Mouse (Mus musculus): ENCODE measurements around the gene Slu7. TPM values are rescaled to one million over a fixed set of nuclear protein-coding genes. Genes with fewer than 3 reads are reported as not detected.
A peak's percentile ranks its signal among the peaks of the same experiment; 100 is the strongest.

Gene Slu7
- 66.7 and 73.5 TPM in 2 replicates for polyA plus RNA-seq (2016; fragmentation: Nextera tagmentation; extraction: Ambion mirVana)

DNA sequence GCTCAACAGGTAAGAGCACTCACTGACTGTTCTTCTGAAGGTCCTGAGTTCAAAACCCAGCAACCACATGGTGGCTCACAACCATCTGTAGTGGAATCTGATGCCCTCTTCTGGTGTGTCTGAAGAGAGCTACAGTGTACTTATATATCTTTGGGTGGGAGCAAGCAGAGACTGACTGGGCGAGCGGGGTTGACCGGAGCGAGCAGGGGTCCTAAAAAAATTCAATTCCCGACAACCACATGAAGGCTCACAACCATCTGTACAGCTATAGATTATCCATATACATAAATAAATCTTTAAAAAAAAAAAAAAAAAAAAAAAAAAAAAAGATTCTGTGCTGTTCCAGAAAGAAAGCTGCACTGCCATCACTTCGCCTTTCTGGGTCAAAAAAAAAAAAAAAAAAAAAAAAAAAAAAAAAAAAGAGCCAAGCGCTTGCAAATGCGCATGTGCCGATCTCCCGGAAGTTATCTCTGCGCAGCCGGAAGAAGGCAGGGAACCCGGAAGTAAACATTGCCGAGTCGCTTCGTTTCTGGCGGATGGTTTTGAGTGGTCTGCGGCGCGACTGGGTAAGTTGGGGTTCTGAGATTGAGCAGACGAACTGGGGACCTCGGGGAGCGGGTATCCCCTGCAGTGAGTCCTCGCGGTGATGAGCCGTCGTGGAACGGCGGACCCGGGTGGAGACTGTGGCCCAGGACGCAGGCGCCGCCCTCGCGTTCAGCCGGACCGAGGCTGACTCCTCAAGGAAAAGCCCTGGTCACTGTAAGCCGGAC, at the start of gene Slu7:
TSS of gene Slu7 (plus strand) at position 491 of the 770 bp plus-strand sequence.
- H3K4me3 ChIP-seq: peak within 1 kb of the TSS; percentile 88
- peaks cover 1% of the 10 kb centered on the region; the same call in 1 of the 2 replicates for H3K9me3 ChIP-seq
- peak within 1 kb of the TSS; percentile 56 for H3K27ac ChIP-seq (replicated peaks)
- peak within 1 kb of the TSS; percentile 86 for H3K4me2 ChIP-seq (replicated peaks)
- peaks cover 7% of the 10 kb centered on the region for H3K4me1 ChIP-seq
- peak; percentile 88 for ATAC-seq (ENCODE audit: low FRiP score, low read depth)
- no peaks in the 10 kb centered on the region for H3K27me3 ChIP-seq
- H3K36me3 ChIP-seq: peaks cover 10% of the 10 kb centered on the region; the same call in 1 of the 2 replicates
- 7% methylated on average over 38 of the region's 38 CpGs for WGBS
- peak within 1 kb of the TSS; percentile 71 for H3K9ac ChIP-seq (replicated peaks)

DNA sequence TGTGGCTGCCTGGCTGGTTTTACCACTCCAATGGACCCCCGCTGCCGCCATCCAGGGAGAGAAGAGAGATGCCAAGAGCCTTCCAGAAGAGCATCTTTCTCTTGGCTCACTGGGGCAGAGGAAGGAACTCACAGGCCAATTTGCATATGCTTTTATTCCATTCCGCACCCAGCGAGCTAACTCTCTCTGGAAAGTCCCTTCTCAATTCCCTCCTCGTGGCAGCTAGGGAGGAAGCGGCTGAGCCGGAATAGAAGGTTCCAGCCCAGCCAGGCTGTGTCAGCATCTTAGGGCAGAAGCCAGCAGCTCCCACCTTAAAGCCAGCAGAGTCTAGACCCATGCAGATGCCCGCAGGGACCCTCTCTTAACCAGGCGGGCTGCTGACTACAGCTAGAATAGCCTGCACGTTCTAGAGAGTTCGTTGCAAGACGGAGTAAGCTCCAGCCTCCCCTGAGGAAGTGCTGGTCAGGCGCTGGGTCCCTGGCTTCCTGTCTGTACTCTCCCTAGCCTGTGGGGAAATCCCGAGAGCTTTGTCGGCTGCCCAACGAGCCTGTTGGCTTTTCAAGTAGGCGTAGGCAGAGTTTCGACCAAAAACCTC, 48.4 kb upstream of the Slu7 start:
- WGBS: 1% methylated on average over 18 of the region's 18 CpGs
- peak overlapping the region; percentile 54 for H3K27ac ChIP-seq (replicated peaks)
- H3K4me3 ChIP-seq: peak overlapping the region; percentile 27
- peak overlapping the region; percentile 4; the same call in 1 of the 2 replicates for H3K9ac ChIP-seq (replicated peaks)
- no peaks in the 10 kb centered on the region for H3K9me3 ChIP-seq
- peaks cover 16% of the 10 kb centered on the region for H3K4me1 ChIP-seq
- H3K27me3 ChIP-seq: peaks cover 11% of the 10 kb centered on the region; the same call in 1 of the 2 replicates
- H3K4me2 ChIP-seq (replicated peaks): peak overlapping the region; percentile 62
- ATAC-seq (ENCODE audit: low FRiP score, low read depth): peak; percentile 83
- no peaks in the 10 kb centered on the region for H3K36me3 ChIP-seq

GRCm38 (mm10) chr11:43385716-43386115, 47.8 kb upstream of the Slu7 start:
- Histone ChIP-seq H3K4me2 (replicated peaks) (peak overlapping the region; percentile 62), H3K4me1 (peaks cover 16% of the 10 kb centered on the region), H3K9me3 (no peaks in the 10 kb centered on the region), H3K9ac (replicated peaks) (peak overlapping the region; percentile 4; the same call in 1 of the 2 replicates), H3K4me3 (peak overlapping the region; percentile 27), H3K27me3 (peaks cover 11% of the 10 kb centered on the region; the same call in 1 of the 2 replicates), H3K27ac (replicated peaks) (0 out of 2 replicates have a peak overlapping the region, but pooled peaks have one; percentile 54), H3K36me3 (no peaks in the 10 kb centered on the region)
- WGBS: under 1% methylated on average over 8 of the region's 8 CpGs
- peak; percentile 85 for ATAC-seq (ENCODE audit: low FRiP score, low read depth)

DNA sequence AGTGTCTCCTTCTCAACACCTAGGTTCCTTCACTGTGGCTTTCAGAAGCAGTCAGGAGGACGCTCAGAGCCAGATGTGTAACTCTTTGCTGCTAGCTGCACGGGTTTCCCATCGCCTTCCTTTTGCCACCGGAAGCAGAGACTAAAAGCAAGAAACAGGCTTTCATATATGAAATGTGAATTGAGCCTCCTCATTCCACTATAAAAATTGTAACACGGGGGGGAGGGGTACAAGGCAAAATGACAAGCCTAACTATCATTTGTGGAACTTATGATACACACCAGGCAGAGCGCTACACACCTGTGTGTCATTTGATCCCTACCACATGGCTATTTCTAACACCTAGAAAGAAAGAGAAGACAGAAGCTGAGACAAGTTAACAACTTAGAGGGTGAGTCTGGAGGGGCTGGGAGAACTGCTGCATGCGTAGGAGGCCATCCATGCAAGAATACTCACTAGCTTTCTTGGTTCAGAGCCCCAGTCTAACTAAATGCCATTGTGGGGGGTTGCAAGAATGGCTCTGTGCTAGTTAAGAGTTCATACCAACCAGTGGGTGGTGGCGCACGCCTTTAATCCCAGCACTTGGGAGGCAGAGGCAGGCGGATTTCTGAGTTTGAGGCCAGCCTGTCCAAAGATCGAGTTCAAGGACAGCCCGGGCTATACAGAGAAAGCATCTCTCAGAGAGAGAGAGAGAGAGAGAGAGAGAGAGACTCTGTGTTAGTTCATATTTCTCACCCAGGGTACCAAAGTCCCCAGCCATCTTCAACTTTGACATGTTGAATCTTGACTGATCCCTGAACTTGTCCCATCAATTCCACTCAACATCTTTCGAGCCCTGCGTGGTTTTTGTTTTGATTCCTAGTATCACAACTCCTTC, 46.3 kb upstream of the Slu7 start:
- Histone ChIP-seq H3K27ac (replicated peaks) (no peak overlapping the region), H3K27me3 (peaks cover 11% of the 10 kb centered on the region; the same call in 1 of the 2 replicates), H3K4me2 (replicated peaks) (no peak overlapping the region), H3K9me3 (no peaks in the 10 kb centered on the region), H3K4me3 (no peak overlapping the region), H3K9ac (replicated peaks) (no peak overlapping the region), H3K36me3 (no peaks in the 10 kb centered on the region), H3K4me1 (peaks cover 16% of the 10 kb centered on the region)
- no peak for ATAC-seq (ENCODE audit: low FRiP score, low read depth)
- whole genome bisulfite sequencing: 92% methylated on average over 14 of the region's 14 CpGs

GRCm38 (mm10) chr11:43388122-43389097, 45.1 kb upstream of the Slu7 start:
- H3K27ac ChIP-seq (replicated peaks): no peak overlapping the region
- ATAC-seq (ENCODE audit: low FRiP score, low read depth): no peak
- H3K4me3 ChIP-seq: no peak overlapping the region
- H3K4me1 ChIP-seq: peaks cover 16% of the 10 kb centered on the region
- WGBS: 86% methylated on average over 21 of the region's 21 CpGs
- H3K27me3 ChIP-seq: peaks cover 11% of the 10 kb centered on the region; the same call in 1 of the 2 replicates
- no peaks in the 10 kb centered on the region for H3K9me3 ChIP-seq
- H3K4me2 ChIP-seq (replicated peaks): no peak overlapping the region
- H3K9ac ChIP-seq (replicated peaks): no peak overlapping the region
- no peaks in the 10 kb centered on the region for H3K36me3 ChIP-seq

DNA sequence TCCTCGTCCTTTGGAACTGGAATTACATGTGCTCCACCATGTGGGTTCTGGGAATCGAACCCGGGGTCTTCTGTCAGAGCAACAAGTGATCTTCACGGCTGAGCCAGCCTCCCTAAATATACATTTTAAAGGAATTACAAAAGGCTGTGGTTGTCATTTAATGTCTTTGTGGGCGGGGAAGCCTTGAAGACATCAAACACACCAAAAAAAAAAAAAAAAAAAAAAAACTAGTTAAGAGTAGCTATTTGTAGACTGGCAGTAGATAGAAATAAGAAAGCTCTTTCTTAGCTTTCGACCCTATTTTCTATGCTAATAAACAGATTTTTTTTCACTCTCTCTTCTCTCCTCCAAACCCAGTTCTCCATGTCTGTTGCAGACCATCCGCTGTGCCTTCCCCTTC, 44.4 kb upstream of the Slu7 start:
- Histone ChIP-seq H3K36me3 (no peaks in the 10 kb centered on the region), H3K27me3 (peaks cover 6% of the 10 kb centered on the region; the same call in 1 of the 2 replicates), H3K9ac (replicated peaks) (no peak overlapping the region), H3K4me3 (no peak overlapping the region), H3K4me2 (replicated peaks) (no peak overlapping the region), H3K4me1 (peaks cover 16% of the 10 kb centered on the region), H3K27ac (replicated peaks) (no peak overlapping the region), H3K9me3 (no peaks in the 10 kb centered on the region)
- 90% methylated on average over 7 of the region's 7 CpGs for WGBS
- no peak for ATAC-seq (ENCODE audit: low FRiP score, low read depth)

GRCm38 (mm10) chr11:43392757-43393156, 40.8 kb upstream of the Slu7 start:
- H3K9ac ChIP-seq (replicated peaks): no peak overlapping the region
- H3K36me3 ChIP-seq: no peaks in the 10 kb centered on the region
- H3K4me3 ChIP-seq: no peak overlapping the region
- H3K4me1 ChIP-seq: peaks cover 6% of the 10 kb centered on the region; the same call in 1 of the 2 replicates
- 53% methylated on average over 2 of the region's 2 CpGs for WGBS
- ATAC-seq (ENCODE audit: low FRiP score, low read depth): no peak
- H3K4me2 ChIP-seq (replicated peaks): no peak overlapping the region
- H3K27ac ChIP-seq (replicated peaks): no peak overlapping the region
- H3K27me3 ChIP-seq: peaks cover 6% of the 10 kb centered on the region
- H3K9me3 ChIP-seq: no peaks in the 10 kb centered on the region

GRCm38 (mm10) chr11:43393325-43393724, 40.2 kb upstream of the Slu7 start:
- Histone ChIP-seq H3K4me2 (replicated peaks) (no peak overlapping the region), H3K36me3 (no peaks in the 10 kb centered on the region), H3K27ac (replicated peaks) (no peak overlapping the region), H3K4me1 (peaks cover 6% of the 10 kb centered on the region; the same call in 1 of the 2 replicates), H3K9ac (replicated peaks) (no peak overlapping the region), H3K9me3 (no peaks in the 10 kb centered on the region), H3K27me3 (peaks cover 6% of the 10 kb centered on the region), H3K4me3 (no peak overlapping the region)
- 93% methylated on average over 4 of the region's 4 CpGs for WGBS
- ATAC-seq (ENCODE audit: low FRiP score, low read depth): no peak

DNA sequence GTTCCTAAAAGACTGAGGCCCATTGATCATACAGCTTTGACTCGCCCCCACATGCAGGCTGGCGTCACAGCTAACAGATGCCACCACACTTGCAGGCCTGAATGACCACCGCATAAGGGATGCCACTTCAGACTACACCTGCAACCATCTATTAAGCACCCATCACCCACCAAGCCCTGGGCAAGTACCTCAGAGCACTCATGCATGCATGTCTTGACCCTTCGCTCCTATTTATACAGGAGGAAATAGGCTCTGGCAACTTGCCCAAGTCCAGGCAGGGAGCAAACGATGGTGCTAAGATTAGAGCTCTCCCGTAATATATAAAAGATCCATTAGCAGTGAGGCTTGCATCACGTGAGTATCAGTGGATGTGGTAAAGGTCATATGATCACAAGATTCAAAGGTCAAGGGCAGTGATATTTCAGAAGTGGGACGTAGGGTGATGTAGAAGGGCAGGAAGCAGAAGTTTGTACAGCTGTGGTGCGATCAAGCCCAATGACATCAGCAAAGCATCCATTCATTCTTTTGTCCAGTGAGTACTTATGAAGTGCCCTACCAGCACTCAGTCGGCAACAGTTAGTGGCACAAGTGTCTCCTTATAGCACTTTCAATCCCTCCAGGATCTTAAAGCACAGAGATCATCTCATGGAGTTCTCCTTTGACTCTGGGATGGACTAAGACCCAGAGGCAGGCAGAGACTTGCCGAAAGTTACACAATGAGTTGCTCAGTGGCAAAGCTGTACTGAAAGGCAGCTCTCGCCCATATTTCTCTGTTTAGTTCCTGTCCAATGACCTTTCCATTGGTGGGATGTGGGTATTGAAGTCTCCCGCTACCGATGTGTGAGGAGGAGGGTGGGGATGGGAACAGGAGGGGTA, 38.2 kb upstream of the Slu7 start:
- H3K36me3 ChIP-seq: no peaks in the 10 kb centered on the region
- ATAC-seq (ENCODE audit: low FRiP score, low read depth): no peak
- H3K9me3 ChIP-seq: no peaks in the 10 kb centered on the region
- H3K4me3 ChIP-seq: no peak overlapping the region
- peaks cover 6% of the 10 kb centered on the region; the same call in 1 of the 2 replicates for H3K4me1 ChIP-seq
- peaks cover 6% of the 10 kb centered on the region for H3K27me3 ChIP-seq
- no peak overlapping the region for H3K27ac ChIP-seq (replicated peaks)
- H3K9ac ChIP-seq (replicated peaks): no peak overlapping the region
- 86% methylated on average over 14 of the region's 14 CpGs for WGBS
- H3K4me2 ChIP-seq (replicated peaks): no peak overlapping the region

DNA sequence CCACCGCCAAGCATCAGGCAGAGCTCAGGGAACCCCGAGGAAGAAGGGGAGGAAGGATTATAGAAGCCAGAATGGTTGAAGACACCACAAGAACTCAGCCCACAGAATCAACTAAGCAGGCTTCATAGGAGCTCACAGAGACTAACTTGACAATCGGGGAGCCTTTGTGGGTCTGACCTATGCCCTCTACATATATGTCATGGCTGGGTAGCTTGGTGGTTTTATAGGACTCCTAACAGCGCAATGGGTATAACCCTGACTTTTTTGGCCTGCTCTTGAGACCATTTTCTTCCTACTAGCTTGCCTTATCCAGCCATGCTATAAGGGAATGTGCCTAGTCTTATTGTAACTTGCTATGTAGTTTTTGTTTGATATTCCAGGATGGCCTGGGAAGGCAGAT, 37.3 kb upstream of the Slu7 start:
- H3K27ac ChIP-seq (replicated peaks): no peak overlapping the region
- H3K9me3 ChIP-seq: no peaks in the 10 kb centered on the region
- H3K4me3 ChIP-seq: no peak overlapping the region
- no peak overlapping the region for H3K9ac ChIP-seq (replicated peaks)
- H3K4me2 ChIP-seq (replicated peaks): no peak overlapping the region
- no peak for ATAC-seq (ENCODE audit: low FRiP score, low read depth)
- H3K27me3 ChIP-seq: peaks cover 6% of the 10 kb centered on the region
- whole genome bisulfite sequencing: 87% methylated on average over 4 of the region's 4 CpGs
- H3K36me3 ChIP-seq: no peaks in the 10 kb centered on the region
- peaks cover 6% of the 10 kb centered on the region; the same call in 1 of the 2 replicates for H3K4me1 ChIP-seq

Data from midbrain, embryonic 12.5 days (tissue).